16 mouse cellular contexts compared by ENCODE assay signal in genomic region chr11:96877071-96877470, GRCm38 (mm10). TPM values are rescaled to one million over a fixed set of nuclear protein-coding genes. Genes with fewer than 3 reads are reported as not detected.
DNase-seq lines count a peak whose midpoint lies in the region; ATAC-seq and TF ChIP-seq lines count a peak whose summit lies in the region.
"Had no signal": no experiment of that assay in that cellular context is flagged by ENCODE, and none has a peak within 500 bp of the region (broad histone marks: within the 10 kb centered on the region; RNA-seq: fewer than 3 reads in every experiment).

No protein-coding gene starts in this region.

- H3K4me3 ChIP-seq in neural tube, embryonic 11.5 days (ENCODE audit: low read depth, low read length), result 0 out of 2 replicates have a peak overlapping the region, but pooled peaks have one; percentile 2
- H3K4me3 ChIP-seq in hindbrain, embryonic 10.5 days, result peak overlapping the region; percentile 41
- H3K4me3 ChIP-seq in limb, embryonic 14.5 days (replicated peaks; ENCODE audit: low read length), result no peak overlapping the region
- H3K4me3 ChIP-seq in stomach, embryonic 15.5 days (replicated peaks), result no peak overlapping the region
- H3K4me3 ChIP-seq: megakaryocyte, embryonic 14.5 days had no signal

- no peaks in the 10 kb centered on the region for H3K36me3 ChIP-seq in neural tube, embryonic 11.5 days (ENCODE audit: control insufficient read depth, insufficient read depth, low read length)
- no peaks in the 10 kb centered on the region for H3K36me3 ChIP-seq in hindbrain, embryonic 10.5 days
- H3K36me3 ChIP-seq in limb, embryonic 14.5 days (ENCODE audit: control insufficient read depth, insufficient read depth, low read length), result no peaks in the 10 kb centered on the region
- no peaks in the 10 kb centered on the region for H3K36me3 ChIP-seq in stomach, embryonic 15.5 days

- ATAC-seq in neural tube, embryonic 11.5 days (ENCODE audit: insufficient read depth, low FRiP score, low TSS enrichment), result no peak
- no peak for ATAC-seq in limb, embryonic 14.5 days (ENCODE audit: low FRiP score, low read depth)
- ATAC-seq in stomach, embryonic 15.5 days (ENCODE audit: insufficient read depth, low FRiP score, low read depth), result no peak

- no peak for DNase-seq in neural tube, embryonic 11.5 days (ENCODE audit: low spot score)
- no peak for DNase-seq in neural tube, embryonic 10.5 days (ENCODE audit: extremely low spot score, low spot score)
- no peak for DNase-seq in hindbrain, embryonic 10.5 days (ENCODE audit: low spot score)
- no peak for DNase-seq in limb, embryonic 14.5 days (ENCODE audit: low spot score)
- no peak for DNase-seq in urinary bladder, postnatal 36 days (ENCODE audit: low spot score in 2 of 2)
- no peak for DNase-seq in Muller cell, postnatal 12 days (ENCODE audit: inconsistent ontology term)
- DNase-seq in layer of hippocampus, adult 8-10 months (ENCODE audit: low spot score in 2 of 2), result no peak
- DNase-seq: adrenal gland, postnatal 25 days; cerebellum, adult 11-12 months; heart, adult 18-20 months; thymus, postnatal 36 days had no signal

- peak overlapping the region; percentile 38 for H3K4me2 ChIP-seq in neural tube, embryonic 11.5 days (ENCODE audit: low read depth)
- no peak overlapping the region for H3K4me2 ChIP-seq in limb, embryonic 14.5 days (replicated peaks; ENCODE audit: low read depth, low read length, severe bottlenecking)
- H3K4me2 ChIP-seq in stomach, embryonic 15.5 days, result peak overlapping the region; percentile 76; the same call in 1 of the 2 replicates

- H3K4me1 ChIP-seq in neural tube, embryonic 11.5 days (ENCODE audit: control insufficient read depth, insufficient read depth, low read length), result peaks cover 58% of the 10 kb centered on the region
- peaks cover 87% of the 10 kb centered on the region for H3K4me1 ChIP-seq in hindbrain, embryonic 10.5 days (replicated peaks)
- peaks cover 24% of the 10 kb centered on the region for H3K4me1 ChIP-seq in limb, embryonic 14.5 days (ENCODE audit: control insufficient read depth, insufficient read depth, low read length)
- peaks cover 24% of the 10 kb centered on the region for H3K4me1 ChIP-seq in stomach, embryonic 15.5 days

- H3K27me3 ChIP-seq in neural tube, embryonic 11.5 days (ENCODE audit: control insufficient read depth, insufficient read depth, low read length), result no peaks in the 10 kb centered on the region
- H3K27me3 ChIP-seq in hindbrain, embryonic 10.5 days (ENCODE audit: insufficient read depth, poor library complexity, severe bottlenecking), result no peaks in the 10 kb centered on the region
- peaks cover 5% of the 10 kb centered on the region; the same call in 1 of the 2 replicates for H3K27me3 ChIP-seq in limb, embryonic 14.5 days (ENCODE audit: control insufficient read depth, insufficient read depth, low read length)
- H3K27me3 ChIP-seq in stomach, embryonic 15.5 days (replicated peaks), result no peaks in the 10 kb centered on the region; the same call in 1 of the 2 replicates

- 33% methylated on average over 4 of the region's 4 CpGs for WGBS in neural tube, embryonic 11.5 days
- WGBS in hindbrain, embryonic 10.5 days, result 30% methylated on average over 4 of the region's 4 CpGs
- WGBS in limb, embryonic 14.5 days, result 40% methylated on average over 4 of the region's 4 CpGs
- WGBS in stomach, embryonic 15.5 days, result 49% methylated on average over 4 of the region's 4 CpGs

- no peaks in the 10 kb centered on the region for H3K9me3 ChIP-seq in neural tube, embryonic 11.5 days (ENCODE audit: control insufficient read depth, low read length)
- H3K9me3 ChIP-seq in hindbrain, embryonic 10.5 days, result no peaks in the 10 kb centered on the region
- H3K9me3 ChIP-seq in limb, embryonic 14.5 days (ENCODE audit: control insufficient read depth, low read length), result no peaks in the 10 kb centered on the region
- H3K9me3 ChIP-seq in stomach, embryonic 15.5 days, result no peaks in the 10 kb centered on the region

- H3K9ac ChIP-seq in neural tube, embryonic 11.5 days (ENCODE audit: low read length), result peak overlapping the region; percentile 64
- H3K9ac ChIP-seq in limb, embryonic 14.5 days (ENCODE audit: low read depth, low read length, severe bottlenecking), result 0 out of 2 replicates have a peak overlapping the region, but pooled peaks have one; percentile 46
- H3K9ac ChIP-seq in stomach, embryonic 15.5 days, result no peak overlapping the region
- H3K9ac ChIP-seq: liver, embryonic 14.5 days had no signal

- TF ChIP-seq POLR2A in limb, embryonic 14.5 days (IDR thresholded peaks at IDR 0.05; ENCODE audit: borderline replicate concordance, extremely low read depth, insufficient read depth, insufficient read length), result no peak

- peak overlapping the region; percentile 100 for H3K27ac ChIP-seq in neural tube, embryonic 11.5 days (ENCODE audit: low read depth, low read length)
- peak overlapping the region; percentile 94 for H3K27ac ChIP-seq in hindbrain, embryonic 10.5 days
- no peak overlapping the region for H3K27ac ChIP-seq in limb, embryonic 14.5 days (replicated peaks; ENCODE audit: low read depth, low read length)
- H3K27ac ChIP-seq in stomach, embryonic 15.5 days, result peak overlapping the region; percentile 65
- H3K27ac ChIP-seq: liver, embryonic 14.5 days had no signal

RNA-seq across cellular contexts. Expression of gene Copz2, which starts 27.4 kb away (rescaled TPM):
- 44.8 and 46.5 TPM in 2 replicates for polyA plus RNA-seq in neural tube, embryonic 11.5 days (2014; fragmentation: Nextera tagmentation; extraction: Ambion mirVana)
- 42.9 and 44.2 TPM in 2 replicates for polyA plus RNA-seq in hindbrain, embryonic 10.5 days (2016; fragmentation: Nextera tagmentation; extraction: Ambion mirVana)
- 117 and 141 TPM in 2 replicates for polyA plus RNA-seq in limb, embryonic 14.5 days (2012; rRNA removed)
- polyA plus RNA-seq in limb, embryonic 14.5 days (2014; fragmentation: Nextera tagmentation; extraction: Ambion mirVana), result 201 and 210 TPM in 2 replicates
- polyA plus RNA-seq in stomach, embryonic 15.5 days (2015; fragmentation: Nextera tagmentation; extraction: Ambion mirVana), result 124 and 125 TPM in 2 replicates
- 10 to 100 TPM in 2 of 4 experiments, 1 to 10 TPM in 2; 8.2 to 11.6 (median 9.5) TPM for total RNA-seq in layer of hippocampus, adult 8-10 months (2022)

RNA-seq across cellular contexts. Expression of gene Cdk5rap3, which starts 39.2 kb away (rescaled TPM):
- 92.7 and 93.1 TPM in 2 replicates for polyA plus RNA-seq in neural tube, embryonic 11.5 days (2014; fragmentation: Nextera tagmentation; extraction: Ambion mirVana)
- polyA plus RNA-seq in hindbrain, embryonic 10.5 days (2016; fragmentation: Nextera tagmentation; extraction: Ambion mirVana), result 112 and 124 TPM in 2 replicates
- 71.4 and 74.5 TPM in 2 replicates for polyA plus RNA-seq in limb, embryonic 14.5 days (2012; rRNA removed)
- polyA plus RNA-seq in limb, embryonic 14.5 days (2014; fragmentation: Nextera tagmentation; extraction: Ambion mirVana), result 79.6 and 83.6 TPM in 2 replicates
- polyA plus RNA-seq in stomach, embryonic 15.5 days (2015; fragmentation: Nextera tagmentation; extraction: Ambion mirVana), result 67.2 and 76.5 TPM in 2 replicates
- 10 to 100 TPM; 33.9 to 49.1 (median 44.8) TPM for total RNA-seq in layer of hippocampus, adult 8-10 months (2022)

RNA-seq across cellular contexts. Expression of gene Nfe2l1, which starts 47.3 kb away (rescaled TPM):
- 45.4 and 46.8 TPM in 2 replicates for polyA plus RNA-seq in neural tube, embryonic 11.5 days (2014; fragmentation: Nextera tagmentation; extraction: Ambion mirVana)
- polyA plus RNA-seq in hindbrain, embryonic 10.5 days (2016; fragmentation: Nextera tagmentation; extraction: Ambion mirVana), result 65.7 and 71.8 TPM in 2 replicates
- polyA plus RNA-seq in limb, embryonic 14.5 days (2012; rRNA removed), result 94.5 and 125 TPM in 2 replicates
- polyA plus RNA-seq in limb, embryonic 14.5 days (2014; fragmentation: Nextera tagmentation; extraction: Ambion mirVana), result 42.0 and 49.6 TPM in 2 replicates
- 52.6 and 54.1 TPM in 2 replicates for polyA plus RNA-seq in stomach, embryonic 15.5 days (2015; fragmentation: Nextera tagmentation; extraction: Ambion mirVana)
- total RNA-seq in layer of hippocampus, adult 8-10 months (2022), result 100 to 1,000 TPM; 234 to 271 (median 260) TPM

RNA-seq across cellular contexts. Expression of gene Prr15l, which starts 50.8 kb away (rescaled TPM):
- polyA plus RNA-seq in neural tube, embryonic 11.5 days (2014; fragmentation: Nextera tagmentation; extraction: Ambion mirVana), result 0.57 and 0.78 TPM in 2 replicates
- 0.37 and 0.75 TPM in 2 replicates for polyA plus RNA-seq in hindbrain, embryonic 10.5 days (2016; fragmentation: Nextera tagmentation; extraction: Ambion mirVana)
- 0.47 and 1.2 TPM in 2 replicates for polyA plus RNA-seq in limb, embryonic 14.5 days (2012; rRNA removed)
- 3.3 and 3.7 TPM in 2 replicates for polyA plus RNA-seq in limb, embryonic 14.5 days (2014; fragmentation: Nextera tagmentation; extraction: Ambion mirVana)
- 55.2 and 65.6 TPM in 2 replicates for polyA plus RNA-seq in stomach, embryonic 15.5 days (2015; fragmentation: Nextera tagmentation; extraction: Ambion mirVana)
- not detected for total RNA-seq in layer of hippocampus, adult 8-10 months (2022)
- total RNA-seq: layer of hippocampus, postnatal 14 days had no signal
- polyA plus RNA-seq: frontal cortex, adult 2 months had no signal

Comparison
In these comparisons a context has a peak if more than half of its experiments do, and no peak if none do; other contexts are left out.
1. H3K4me3 ChIP-seq: peak in neural tube, embryonic 11.5 days (single experiment) and hindbrain, embryonic 10.5 days (single experiment); none in limb, embryonic 14.5 days (single experiment) and stomach, embryonic 15.5 days (single experiment).